Mouse (Mus musculus) thymus, postnatal 0 days (tissue): ENCODE measurements at regions not wholly inside any gene's neighbourhood (a gene's known extent, or its start where the extent isn't known, plus 50 kb on each side); places are given as distances from the start of the nearest gene placed in this dataset.

ENCODE experiments used
- DNase-seq: peaks from one replicate; pipeline ENCODE4 v3.0.0-alpha.2; 2015; ENCODE audit warnings: low spot score

GRCm38 (mm10) chr13:25570641-25571040 is 300.3 kb upstream of the Nrsn1 start:
- DNase-seq, result no peak

- peak; percentile 53 for DNase-seq
Observed at GRCm38 (mm10) chr13:25562746-25563145, 292.4 kb upstream of the Nrsn1 start.

GRCm38 (mm10) chr13:25560339-25560738 is 290.0 kb upstream of the Nrsn1 start:
- no peak for DNase-seq

GRCm38 (mm10) chr13:25554962-25555361 is 284.7 kb upstream of the Nrsn1 start:
- DNase-seq, result no peak

GRCm38 (mm10) chr13:25548551-25548950 is 278.2 kb upstream of the Nrsn1 start:
- no peak for DNase-seq

- DNase-seq, result no peak
Observed at GRCm38 (mm10) chr13:25547150-25548145, 277.1 kb upstream of the Nrsn1 start.

- DNase-seq, result no peak
Observed at GRCm38 (mm10) chr13:25524094-25524493, 253.8 kb upstream of the Nrsn1 start.

GRCm38 (mm10) chr13:25507355-25507754 is 237.1 kb upstream of the Nrsn1 start:
- DNase-seq, result no peak

GRCm38 (mm10) chr13:25494492-25495034 is 224.3 kb upstream of the Nrsn1 start:
- DNase-seq, result no peak

- no peak for DNase-seq
Observed at GRCm38 (mm10) chr13:25490036-25490435, 219.7 kb upstream of the Nrsn1 start.

GRCm38 (mm10) chr13:25483309-25483708 is 213.0 kb upstream of the Nrsn1 start:
- no peak for DNase-seq

- DNase-seq, result no peak
Observed at GRCm38 (mm10) chr13:25451917-25452316, 181.6 kb upstream of the Nrsn1 start.

- no peak for DNase-seq
Observed at GRCm38 (mm10) chr13:25451357-25451861, 181.1 kb upstream of the Nrsn1 start.

- no peak for DNase-seq
Observed at GRCm38 (mm10) chr13:25429701-25430418, 159.6 kb upstream of the Nrsn1 start.

GRCm38 (mm10) chr13:25403182-25403795 is 133.0 kb upstream of the Nrsn1 start:
- DNase-seq, result no peak

- no peak for DNase-seq
Observed at GRCm38 (mm10) chr13:25402691-25403090, 132.4 kb upstream of the Nrsn1 start.

GRCm38 (mm10) chr13:25401936-25402504 is 131.7 kb upstream of the Nrsn1 start:
- DNase-seq, result no peak

- no peak for DNase-seq
Observed at GRCm38 (mm10) chr13:25392770-25393290, 122.5 kb upstream of the Nrsn1 start.

- no peak for DNase-seq
Observed at GRCm38 (mm10) chr13:25362627-25362967, 92.3 kb upstream of the Nrsn1 start.

GRCm38 (mm10) chr13:25361850-25362626 is 91.7 kb upstream of the Nrsn1 start:
- DNase-seq, result no peak
